Mouse (Mus musculus) stomach, postnatal 0 days (tissue): ENCODE results near the gene Cemip. TPM values are rescaled to one million over a fixed set of nuclear protein-coding genes. Genes with fewer than 3 reads are reported as not detected.
"Not testable (repeated sequence)": the region's sequence is repeated elsewhere in the genome, so short reads cannot be mapped to it uniquely, and the experiment has no call there.

Experiments used
- ATAC-seq: fragments of 200-750 bp; cut with Nextera tagmentation; 2 replicates; pipeline ENCODE4 v1.8.0; 2017; ENCODE audit not compliant: low FRiP score, low TSS enrichment
- DNase-seq: peaks from one replicate; pipeline ENCODE4 v3.0.0-alpha.2; 2016; ENCODE audit warnings: low spot score
- H3K27ac ChIP-seq: fragments of 300-500 bp; sonication (generic); replicated peaks from 2 replicates; pipeline ENCODE4 v1.5.1; 2014; ENCODE audit warnings: mild to moderate bottlenecking, control low read depth
- H3K27me3 ChIP-seq: fragments of 300-500 bp; sonication (generic); 2 replicates; pipeline ENCODE4 v1.6.1; 2014; ENCODE audit warnings: low read length; ENCODE audit not compliant: control insufficient read depth, insufficient read depth
- H3K36me3 ChIP-seq: fragments of 300-500 bp; sonication (generic); 2 replicates; pipeline ENCODE4 v1.6.1; 2014; ENCODE audit warnings: low read length, mixed read lengths; ENCODE audit not compliant: control insufficient read depth, insufficient read depth
- H3K4me1 ChIP-seq: fragments of 300-500 bp; sonication (generic); replicated peaks from 2 replicates; pipeline ENCODE4 v1.6.1; 2014; ENCODE audit warnings: antibody characterized with exemption; ENCODE audit not compliant: control insufficient read depth, insufficient read depth
- H3K4me2 ChIP-seq: fragments of 300-500 bp; sonication (generic); replicated peaks from 2 replicates; pipeline ENCODE4 v1.6.1; 2014; ENCODE audit warnings: low read depth, mild to moderate bottlenecking, control low read depth, moderate library complexity
- H3K4me3 ChIP-seq: fragments of 300-500 bp; sonication (generic); 2 replicates; pipeline ENCODE4 v1.5.1; 2014; ENCODE audit warnings: low read depth, low read length, control low read depth
- H3K9ac ChIP-seq: fragments of 300-500 bp; sonication (generic); 2 replicates; pipeline ENCODE4 v1.6.1; 2014; ENCODE audit warnings: mild to moderate bottlenecking, low read length, control low read depth, mixed read lengths
- H3K9me3 ChIP-seq: fragments of 300-500 bp; sonication (generic); 2 replicates; pipeline ENCODE4 v1.6.1; 2016; ENCODE audit warnings: low read length; ENCODE audit not compliant: control insufficient read depth
- CTCF ChIP-seq: IDR thresholded peaks from 2 replicates; pipeline ENCODE4 v1.5.1; 2016; ENCODE audit warnings: antibody characterized with exemption, low read depth, mild to moderate bottlenecking, moderate library complexity
- EP300 ChIP-seq: optimal IDR thresholded peaks from 2 replicates; pipeline ENCODE3; 2016; ENCODE audit warnings: antibody characterized with exemption
- WGBS: fragments of 180-500 bp; shearing (Covaris S2); extraction: QIAGEN DNeasy Blood & Tissue Kit; methylation state at CpG from one replicate; pipeline ENCODE4 v1.1.7; 2014; 5-methylcytosine and 5-hydroxymethylcytosine counted together
- polyA plus RNA-seq: library from polyadenylated mRNA; unstranded; fragments of >200 nt; fragmentation: Nextera tagmentation; extraction: Ambion mirVana; gene quantifications from 2 replicates; pipeline ENCODE4 v1.2.1, GENCODE M21; 2015

Cemip gene
- polyA plus RNA-seq, 1 experiment from 2014 or later: 0.40 TPM

GRCm38 (mm10) chr7:83889946-83890345 is 196.4 kb downstream of the Cemip start:
- H3K4me3 ChIP-seq, H3K27me3 ChIP-seq, H3K9ac ChIP-seq, H3K36me3 ChIP-seq, H3K9me3 ChIP-seq, H3K4me1 ChIP-seq, H3K4me2 ChIP-seq, H3K27ac ChIP-seq, DNase-seq, ATAC-seq: not testable (repeated sequence)
- 91% methylated on average over 5 of the region's 5 CpGs for WGBS
- 0 out of 2 replicates have a peak, but pooled peaks have one; percentile 2 for TF ChIP-seq CTCF

- ATAC-seq (no peak), DNase-seq (peak; percentile 65)
- Histone ChIP-seq H3K36me3 (no peaks in the 10 kb centered on the region), H3K4me1 (no peaks in the 10 kb centered on the region; the same call in 1 of the 2 replicates), H3K4me2 (no peak overlapping the region), H3K27ac (no peak overlapping the region), H3K27me3 (no peaks in the 10 kb centered on the region), H3K9me3 (no peaks in the 10 kb centered on the region), H3K9ac (no peak overlapping the region), H3K4me3 (no peak overlapping the region)
- TF ChIP-seq CTCF (no peak), EP300 (no peak)
- 25% methylated on average over 3 of the region's 3 CpGs for WGBS
Measured at GRCm38 (mm10) chr7:83889383-83889782, 196.9 kb downstream of the Cemip start.

GRCm38 (mm10) chr7:83886366-83887129 is 199.8 kb downstream of the Cemip start:
- Histone ChIP-seq H3K4me2 (no peak overlapping the region), H3K9ac (no peak overlapping the region), H3K4me1 (peaks cover 10% of the 10 kb centered on the region), H3K9me3 (no peaks in the 10 kb centered on the region), H3K4me3 (no peak overlapping the region), H3K27ac (no peak overlapping the region), H3K27me3 (no peaks in the 10 kb centered on the region), H3K36me3 (no peaks in the 10 kb centered on the region)
- 92% methylated on average over 6 of the region's 6 CpGs for WGBS
- no peak for ATAC-seq
- peak; percentile 76 for TF ChIP-seq CTCF
- no peak for TF ChIP-seq EP300
- no peak for DNase-seq

- H3K4me1 ChIP-seq: peaks cover 10% of the 10 kb centered on the region
- no peaks in the 10 kb centered on the region for H3K36me3 ChIP-seq
- 58% methylated on average over 4 of the region's 4 CpGs for WGBS
- H3K27me3 ChIP-seq: no peaks in the 10 kb centered on the region
- H3K9me3 ChIP-seq: no peaks in the 10 kb centered on the region
- H3K4me2 ChIP-seq: no peak overlapping the region
- no peak for TF ChIP-seq EP300
- no peak for TF ChIP-seq CTCF
- peak overlapping the region; percentile 99 for H3K27ac ChIP-seq
- ATAC-seq: no peak
- DNase-seq: peak; percentile 54
- H3K9ac ChIP-seq: no peak overlapping the region
- no peak overlapping the region for H3K4me3 ChIP-seq
Measured at GRCm38 (mm10) chr7:83885835-83886234, 200.5 kb downstream of the Cemip start.

- no peaks in the 10 kb centered on the region for H3K36me3 ChIP-seq
- ATAC-seq: peak; percentile 67
- peak overlapping the region; percentile 88 for H3K9ac ChIP-seq
- peak overlapping the region; percentile 99 for H3K27ac ChIP-seq
- WGBS: 24% methylated on average over 6 of the region's 6 CpGs
- DNase-seq: peak; percentile 68
- H3K9me3 ChIP-seq: no peaks in the 10 kb centered on the region
- peak overlapping the region; percentile 95 for H3K4me2 ChIP-seq
- no peak for TF ChIP-seq CTCF
- no peak for TF ChIP-seq EP300
- peaks cover 10% of the 10 kb centered on the region for H3K4me1 ChIP-seq
- peak overlapping the region; percentile 79 for H3K4me3 ChIP-seq
- no peaks in the 10 kb centered on the region for H3K27me3 ChIP-seq
Measured at GRCm38 (mm10) chr7:83884921-83885532, 201.3 kb downstream of the Cemip start.
